Mouse (Mus musculus): ENCODE data around the gene Ccdc90b. TPM values are rescaled to one million over a fixed set of nuclear protein-coding genes. Genes with fewer than 3 reads are reported as not detected.

Ccdc90b gene
- polyA plus RNA-seq (2012; rRNA removed), result 24.0 and 24.3 TPM in 2 replicates

GRCm38 (mm10) chr7:92560986-92561876 lies at the start of gene Ccdc90b:
Gene Ccdc90b, plus strand, starts transcription at chr7:92561149.
- peak; percentile 92 to 94 for DNase-seq (ENCODE audit: extremely low spot score in 1 of 2, low spot score in 1 of 2)

GRCm38 (mm10) chr7:92520397-92520796 lies 40.6 kb upstream of the Ccdc90b start:
- no peak for DNase-seq (ENCODE audit: extremely low spot score in 1 of 2, low spot score in 1 of 2)

- peak in 1 of 2 experiments; percentile 39 for DNase-seq (ENCODE audit: extremely low spot score in 1 of 2, low spot score in 1 of 2)
Observed at GRCm38 (mm10) chr7:92520820-92521219, 40.1 kb upstream of the Ccdc90b start.

- DNase-seq (ENCODE audit: extremely low spot score in 1 of 2, low spot score in 1 of 2), result no peak
Observed at GRCm38 (mm10) chr7:92529245-92529644, 31.7 kb upstream of the Ccdc90b start.

GRCm38 (mm10) chr7:92532351-92533036 lies 28.5 kb upstream of the Ccdc90b start:
- no peak for DNase-seq (ENCODE audit: extremely low spot score in 1 of 2, low spot score in 1 of 2)

GRCm38 (mm10) chr7:92546763-92547162 lies 14.2 kb upstream of the Ccdc90b start:
- DNase-seq (ENCODE audit: extremely low spot score in 1 of 2, low spot score in 1 of 2), result no peak

GRCm38 (mm10) chr7:92550248-92550989 lies 10.5 kb upstream of the Ccdc90b start:
- no peak for DNase-seq (ENCODE audit: extremely low spot score in 1 of 2, low spot score in 1 of 2)

GRCm38 (mm10) chr7:92550990-92551392 lies 10.0 kb upstream of the Ccdc90b start:
- DNase-seq (ENCODE audit: extremely low spot score in 1 of 2, low spot score in 1 of 2), result peak in 1 of 2 experiments; percentile 85

- DNase-seq (ENCODE audit: extremely low spot score in 1 of 2, low spot score in 1 of 2), result no peak
Observed at GRCm38 (mm10) chr7:92558744-92559143, 2.2 kb upstream of the Ccdc90b start.

- DNase-seq (ENCODE audit: extremely low spot score in 1 of 2, low spot score in 1 of 2), result no peak
Observed at GRCm38 (mm10) chr7:92566775-92567174, 5.8 kb downstream of the Ccdc90b start.

- DNase-seq (ENCODE audit: extremely low spot score in 1 of 2, low spot score in 1 of 2), result no peak
Observed at GRCm38 (mm10) chr7:92580491-92581207, 19.7 kb downstream of the Ccdc90b start.

GRCm38 (mm10) chr7:92583567-92583966 lies 22.6 kb downstream of the Ccdc90b start:
- DNase-seq (ENCODE audit: extremely low spot score in 1 of 2, low spot score in 1 of 2), result no peak

GRCm38 (mm10) chr7:92589986-92590385 lies 29.0 kb downstream of the Ccdc90b start:
- no peak for DNase-seq (ENCODE audit: extremely low spot score in 1 of 2, low spot score in 1 of 2)

GRCm38 (mm10) chr7:92590842-92591241 lies 29.9 kb downstream of the Ccdc90b start:
- DNase-seq (ENCODE audit: extremely low spot score in 1 of 2, low spot score in 1 of 2), result no peak

- DNase-seq (ENCODE audit: extremely low spot score in 1 of 2, low spot score in 1 of 2), result no peak
Observed at GRCm38 (mm10) chr7:92604961-92605360, 44.0 kb downstream of the Ccdc90b start.

GRCm38 (mm10) chr7:92610830-92611229 lies 49.9 kb downstream of the Ccdc90b start:
- DNase-seq (ENCODE audit: extremely low spot score in 1 of 2, low spot score in 1 of 2), result no peak

- DNase-seq (ENCODE audit: extremely low spot score in 1 of 2, low spot score in 1 of 2), result no peak
Observed at GRCm38 (mm10) chr7:92624488-92624887, 63.5 kb downstream of the Ccdc90b start.

GRCm38 (mm10) chr7:92630167-92630566 lies 69.2 kb downstream of the Ccdc90b start:
- peak in 1 of 2 experiments; percentile 51 for DNase-seq (ENCODE audit: extremely low spot score in 1 of 2, low spot score in 1 of 2)
